Mouse (Mus musculus): ENCODE measurements around the gene Ak4.

Ak4 gene

GRCm38 (mm10) chr4:101515853-101516252 lies 96.8 kb downstream of the Ak4 start:
- no peak for DNase-seq
